Mouse (Mus musculus) small intestine, adult 2 months (tissue): ENCODE data around the gene Wipf1. TPM values are rescaled to one million over a fixed set of nuclear protein-coding genes. Genes with fewer than 3 reads are reported as not detected.
A peak's percentile ranks its signal among the peaks of the same experiment; 100 is the strongest.

Source experiments
- H3K27ac ChIP-seq: fragments of 200-500 bp; 2 replicates; pipeline ENCODE4 v1.5.1; 2012; ENCODE audit warnings: low read depth, low read length, control low read depth, inconsistent platforms; ENCODE audit not compliant: insufficient read depth
- H3K27me3 ChIP-seq: fragments of 200-500 bp; 2 replicates; pipeline ENCODE4 v1.6.1; 2012; ENCODE audit warnings: mild to moderate bottlenecking, moderate library complexity, low read length, inconsistent platforms; ENCODE audit not compliant: control insufficient read depth, insufficient read depth
- H3K36me3 ChIP-seq: fragments of 200-500 bp; 2 replicates; pipeline ENCODE4 v1.6.1; 2012; ENCODE audit warnings: mild to moderate bottlenecking, low read length, control low read depth, inconsistent platforms; ENCODE audit not compliant: control insufficient read depth, insufficient read depth
- H3K4me1 ChIP-seq: fragments of 200-500 bp; 2 replicates; pipeline ENCODE4 v1.6.1; 2012; ENCODE audit warnings: low read length, inconsistent platforms, mixed read lengths; ENCODE audit not compliant: control insufficient read depth, insufficient read depth, insufficient read length
- H3K4me3 ChIP-seq: fragments of 200-500 bp; 2 replicates; pipeline ENCODE4 v1.5.1; 2012; ENCODE audit warnings: low read depth, mild to moderate bottlenecking, control low read depth, inconsistent platforms, low read length, moderate library complexity
- CTCF ChIP-seq: fragments of 200-500 bp; IDR thresholded peaks from 2 replicates; pipeline ENCODE4 v1.5.1; 2012; ENCODE audit warnings: low read depth, mild to moderate bottlenecking, control low read depth, inconsistent platforms, low read length, moderate library complexity, mixed read lengths; ENCODE audit not compliant: insufficient replicate concordance, insufficient read length; ENCODE audit errors: extremely low read depth
- POLR2A ChIP-seq: fragments of 200-500 bp; IDR thresholded peaks from 2 replicates; pipeline ENCODE4 v1.6.1; 2012; ENCODE audit warnings: low read depth, mild to moderate bottlenecking, control low read depth, inconsistent platforms, low read length, moderate library complexity
- WGBS: fragments of 180-500 bp; shearing (Covaris S2); methylation state at CpG from one replicate; pipeline ENCODE4 v1.1.7; 2018; 5-methylcytosine and 5-hydroxymethylcytosine counted together
- polyA plus RNA-seq: library from polyadenylated mRNA; depleted of rRNA; stranded (reverse); fragments of >200 nt; gene quantifications from 2 replicates; pipeline ENCODE4 v1.2.3, GENCODE M21; 2012

Wipf1 gene
- polyA plus RNA-seq, 1 experiment = 18.9 TPM

DNA sequence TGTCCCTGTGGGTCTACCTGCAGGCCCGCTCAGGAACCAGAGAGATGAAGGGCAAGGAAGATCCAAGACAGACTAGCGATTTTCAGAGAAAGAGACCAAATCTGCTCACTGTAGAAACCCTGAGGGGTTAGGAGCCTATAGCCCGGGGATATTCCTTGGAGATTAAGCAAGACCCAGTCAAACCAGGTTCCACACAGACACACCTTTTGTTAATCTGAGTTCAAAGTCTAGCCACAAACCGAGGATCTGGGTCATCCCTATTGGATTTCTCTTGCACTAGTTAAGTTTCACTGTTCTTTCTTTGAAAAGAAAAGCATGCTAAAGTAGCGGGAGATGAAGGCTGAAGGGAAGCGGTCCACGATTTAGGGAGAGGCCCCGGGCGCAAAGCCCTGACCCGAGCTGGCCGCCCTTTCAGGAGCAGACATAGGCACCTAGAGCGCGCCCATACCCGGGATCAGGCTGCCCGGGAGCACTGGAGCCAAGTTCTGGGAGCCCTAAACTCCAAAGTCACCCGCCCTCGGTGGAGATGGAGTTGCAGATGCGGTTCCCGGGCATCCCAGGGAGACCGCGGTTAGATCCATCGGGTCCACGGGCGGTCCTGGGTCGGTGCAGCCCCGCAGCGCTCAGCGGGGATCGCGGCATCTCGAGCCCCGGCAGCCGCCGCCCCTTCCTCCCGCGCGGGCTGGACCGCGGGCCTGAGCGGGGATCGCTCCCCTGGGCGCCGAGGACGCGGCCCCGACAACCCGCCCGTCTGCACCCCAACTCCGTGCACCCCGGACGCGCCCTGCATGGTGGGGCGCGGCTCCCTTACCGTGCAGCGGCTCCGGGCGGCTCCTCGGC is 798 bp downstream of the Wipf1 start:
- H3K4me1 ChIP-seq = peaks cover 22% of the 10 kb centered on the region
- H3K4me3 ChIP-seq = peak overlapping the region; percentile 98
- 1% methylated on average over 59 of the region's 59 CpGs for WGBS
- H3K27me3 ChIP-seq = peaks cover 4% of the 10 kb centered on the region; the same call in 1 of the 2 replicates
- TF ChIP-seq CTCF (no peak), POLR2A (no peak)
- H3K27ac ChIP-seq = peak overlapping the region; percentile 96
- no peaks in the 10 kb centered on the region for H3K36me3 ChIP-seq

DNA sequence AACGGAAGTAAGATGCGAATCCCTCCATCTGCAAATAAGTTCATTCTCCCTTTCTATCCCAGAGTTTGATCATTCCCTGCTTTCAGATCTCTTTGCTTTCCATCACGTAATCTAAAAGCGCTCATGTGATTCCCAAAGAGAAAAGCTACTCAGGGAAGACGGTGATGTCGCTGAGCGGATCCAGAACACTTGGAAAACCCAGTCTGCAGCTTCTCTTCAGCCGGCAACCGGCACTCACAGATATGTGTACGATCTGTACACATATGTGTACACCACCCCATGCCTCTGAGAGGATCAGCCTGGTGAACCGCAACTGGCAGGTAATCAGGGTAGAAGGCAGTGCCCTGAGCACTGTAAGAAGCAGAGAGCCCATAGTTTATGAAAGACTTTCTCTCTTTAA is 1.6 kb downstream of the Wipf1 start:
- Histone ChIP-seq H3K27ac (0 out of 2 replicates have a peak overlapping the region, but pooled peaks have one; percentile 12), H3K4me3 (peak overlapping the region; percentile 98), H3K27me3 (peaks cover 4% of the 10 kb centered on the region; the same call in 1 of the 2 replicates), H3K36me3 (no peaks in the 10 kb centered on the region), H3K4me1 (peaks cover 22% of the 10 kb centered on the region)
- 61% methylated on average over 11 of the region's 11 CpGs for WGBS
- no peak for TF ChIP-seq CTCF
- no peak for TF ChIP-seq POLR2A

DNA sequence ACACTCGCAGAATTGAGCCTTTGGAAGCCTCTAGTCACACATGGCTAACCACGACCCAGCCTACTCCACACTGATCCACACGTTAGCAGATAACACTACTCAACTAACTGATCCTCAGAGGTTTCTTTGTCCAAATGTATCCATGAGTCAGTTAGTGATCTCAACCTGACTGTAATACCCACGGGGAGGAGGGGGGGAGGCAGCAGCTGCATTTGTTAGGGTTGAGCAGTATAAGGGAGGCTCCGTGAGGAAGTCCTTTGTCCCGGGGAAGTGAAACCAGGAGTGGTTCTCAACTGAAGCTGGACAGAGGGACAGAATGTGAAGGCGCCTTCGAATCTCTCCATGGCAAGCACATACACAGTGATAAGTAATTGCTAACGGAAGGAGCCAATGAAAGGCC is 2.8 kb downstream of the Wipf1 start:
- Histone ChIP-seq H3K27ac (peak overlapping the region; percentile 20), H3K27me3 (peaks cover 4% of the 10 kb centered on the region; the same call in 1 of the 2 replicates), H3K36me3 (no peaks in the 10 kb centered on the region), H3K4me1 (peaks cover 28% of the 10 kb centered on the region), H3K4me3 (0 out of 2 replicates have a peak overlapping the region, but pooled peaks have one; percentile 12)
- WGBS = 26% methylated on average over 9 of the region's 9 CpGs
- no peak for TF ChIP-seq CTCF
- no peak for TF ChIP-seq POLR2A

DNA sequence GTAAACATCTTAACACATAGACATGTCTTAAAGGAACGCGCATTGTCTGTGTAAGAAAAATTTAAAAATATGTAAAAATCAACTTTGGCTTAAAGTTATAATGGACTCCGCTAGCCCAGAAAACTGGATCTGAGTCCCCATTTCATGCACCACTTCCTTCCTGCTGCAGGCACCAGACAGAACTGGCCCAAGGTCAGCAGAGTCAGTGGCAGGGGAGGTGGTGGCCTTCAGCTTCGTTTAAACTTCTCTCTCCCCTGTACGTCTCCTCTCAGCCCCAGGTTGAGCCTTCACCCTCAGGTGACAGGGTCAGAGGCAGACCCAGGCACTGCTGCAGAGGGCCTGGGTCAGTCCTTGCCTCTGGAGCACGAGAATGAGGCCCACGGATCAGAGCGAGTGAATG is 6.6 kb downstream of the Wipf1 start:
- H3K36me3 ChIP-seq = no peaks in the 10 kb centered on the region
- no peaks in the 10 kb centered on the region for H3K27me3 ChIP-seq
- no peak overlapping the region for H3K27ac ChIP-seq
- peaks cover 24% of the 10 kb centered on the region for H3K4me1 ChIP-seq
- H3K4me3 ChIP-seq = no peak overlapping the region
- TF ChIP-seq CTCF (no peak), POLR2A (no peak)
- WGBS = 64% methylated on average over 8 of the region's 8 CpGs

- no peaks in the 10 kb centered on the region for H3K27me3 ChIP-seq
- no peaks in the 10 kb centered on the region for H3K36me3 ChIP-seq
- peaks cover 20% of the 10 kb centered on the region for H3K4me1 ChIP-seq
- no peak overlapping the region for H3K4me3 ChIP-seq
- no peak for TF ChIP-seq CTCF
- TF ChIP-seq POLR2A = no peak
- WGBS = 78% methylated on average over 6 of the region's 6 CpGs
- H3K27ac ChIP-seq = no peak overlapping the region
Observed at GRCm38 (mm10) chr2:73522336-73522735, 7.2 kb downstream of the Wipf1 start.

GRCm38 (mm10) chr2:73521737-73522136 is 7.8 kb downstream of the Wipf1 start:
- Histone ChIP-seq H3K27ac (no peak overlapping the region), H3K27me3 (no peaks in the 10 kb centered on the region), H3K4me3 (no peak overlapping the region), H3K36me3 (no peaks in the 10 kb centered on the region), H3K4me1 (peaks cover 15% of the 10 kb centered on the region)
- 29% methylated on average over 5 of the region's 5 CpGs for WGBS
- no peak for TF ChIP-seq CTCF
- TF ChIP-seq POLR2A = no peak

GRCm38 (mm10) chr2:73518966-73519365 is 10.6 kb downstream of the Wipf1 start:
- H3K4me1 ChIP-seq = peaks cover 6% of the 10 kb centered on the region
- H3K27ac ChIP-seq = no peak overlapping the region
- H3K36me3 ChIP-seq = no peaks in the 10 kb centered on the region
- TF ChIP-seq CTCF = no peak
- TF ChIP-seq POLR2A = no peak
- no peak overlapping the region for H3K4me3 ChIP-seq
- no peaks in the 10 kb centered on the region for H3K27me3 ChIP-seq
- WGBS = 78% methylated on average over 5 of the region's 5 CpGs
